Mouse (Mus musculus) cerebellum, adult 9-10 months (tissue): ENCODE measurements around the gene Mn1.

Source experiments
- DNase-seq: peaks from one replicate; pipeline ENCODE4 v3.0.0; 2022

The Mn1 gene

DNA sequence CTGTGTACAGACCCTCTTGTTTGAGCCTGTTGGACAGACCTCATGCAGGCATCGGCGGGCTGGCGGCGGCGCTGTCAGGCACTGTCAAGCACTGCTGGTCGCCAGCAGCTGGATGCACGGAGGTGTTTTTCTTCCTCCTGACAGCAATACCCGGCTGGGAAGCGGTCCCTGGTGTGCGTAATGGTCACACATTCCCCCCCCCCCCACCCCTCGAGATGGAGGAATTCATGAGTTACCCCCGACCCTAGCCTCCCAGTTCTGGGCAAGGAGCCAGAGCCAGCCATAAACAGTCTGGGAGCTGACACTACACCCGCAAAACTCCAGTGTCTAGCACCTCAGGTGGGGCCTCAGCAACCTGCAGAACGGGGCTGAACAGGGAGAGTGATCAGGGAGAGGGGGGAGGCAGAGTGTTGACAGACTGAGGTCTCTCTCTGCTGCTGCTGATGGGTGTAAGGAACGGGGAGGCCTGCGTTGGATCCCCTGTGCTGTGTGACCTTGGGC is 17.2 kb downstream of the Mn1 start:
- DNase-seq = no peak

DNA sequence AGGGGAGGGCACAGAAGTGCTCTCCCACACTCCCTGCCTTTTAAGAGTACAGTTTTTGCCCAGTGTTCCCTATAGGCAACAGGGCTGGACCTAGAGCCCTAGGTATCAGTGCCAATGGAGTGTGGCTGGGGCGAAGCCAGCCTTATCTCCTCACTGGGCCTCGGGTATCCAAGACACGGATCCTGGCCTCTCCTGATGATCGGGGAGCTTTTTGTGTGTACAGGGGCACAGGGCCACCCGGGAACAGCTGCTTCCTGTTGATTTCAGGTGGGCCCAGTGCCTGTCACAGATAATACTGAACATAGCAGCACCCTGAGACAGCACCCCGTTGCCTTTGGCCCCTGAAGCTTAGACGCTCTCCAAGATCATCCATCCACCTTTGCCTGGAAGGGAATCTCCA is 19.1 kb downstream of the Mn1 start:
- no peak for DNase-seq

DNA sequence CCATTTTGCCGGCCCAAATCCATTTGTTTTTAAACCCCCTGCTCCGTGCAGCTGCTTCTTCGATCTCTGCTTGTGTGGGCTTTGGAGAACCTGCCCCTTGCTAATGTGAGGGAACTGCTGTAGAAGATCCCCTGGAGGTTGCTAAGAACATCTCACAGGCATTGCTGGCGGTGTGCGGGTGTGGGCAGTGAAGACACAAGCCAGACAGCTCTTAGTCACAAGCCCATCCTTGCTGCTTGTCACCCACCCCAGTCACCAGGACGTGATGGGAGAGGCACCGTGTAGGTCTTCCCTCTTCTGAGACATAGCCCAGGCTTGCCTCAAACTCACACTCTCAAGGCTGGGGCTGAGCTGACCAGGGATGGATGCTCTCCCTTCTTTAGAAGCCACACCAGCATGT is 20.0 kb downstream of the Mn1 start:
- no peak for DNase-seq

DNA sequence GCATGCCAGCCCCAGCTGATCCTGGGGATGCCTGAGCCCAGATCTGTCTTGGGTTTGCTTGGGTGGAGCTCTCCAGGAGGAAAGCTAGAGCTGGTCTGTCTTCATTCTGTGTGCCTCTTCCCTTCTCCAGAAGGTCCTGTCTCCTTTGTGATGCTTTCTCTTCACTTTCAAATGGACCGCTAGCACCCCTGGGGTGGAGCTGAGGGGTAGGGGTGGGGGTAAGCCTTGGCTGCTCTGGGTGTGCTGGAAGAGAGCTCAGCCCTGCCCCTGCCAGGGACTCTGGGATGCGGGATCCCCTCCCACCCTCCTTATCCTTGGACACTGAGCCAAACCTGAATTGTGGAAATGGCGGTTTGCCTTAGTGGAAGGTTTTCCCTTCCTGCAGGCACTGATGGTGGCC is 21.2 kb downstream of the Mn1 start:
- no peak for DNase-seq

DNA sequence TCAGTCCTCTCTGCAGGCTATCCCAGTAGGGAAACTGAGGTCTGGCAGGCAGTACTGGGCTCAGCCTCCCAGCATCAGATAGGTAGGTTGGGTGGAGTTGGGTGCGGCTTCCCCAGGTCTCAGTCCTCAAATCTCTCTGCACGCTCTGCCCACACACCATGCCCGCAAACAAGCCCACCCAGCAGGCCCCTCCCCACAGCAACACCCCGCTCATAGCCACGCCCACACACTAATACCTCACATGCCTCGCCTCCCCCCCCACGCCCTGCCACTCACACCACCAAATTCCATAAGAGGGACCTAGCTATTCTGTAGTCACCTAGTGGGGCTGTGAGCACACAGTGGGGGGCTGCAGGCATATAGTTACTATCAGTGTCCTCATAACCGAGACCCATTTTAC is 21.7 kb downstream of the Mn1 start:
- no peak for DNase-seq

DNA sequence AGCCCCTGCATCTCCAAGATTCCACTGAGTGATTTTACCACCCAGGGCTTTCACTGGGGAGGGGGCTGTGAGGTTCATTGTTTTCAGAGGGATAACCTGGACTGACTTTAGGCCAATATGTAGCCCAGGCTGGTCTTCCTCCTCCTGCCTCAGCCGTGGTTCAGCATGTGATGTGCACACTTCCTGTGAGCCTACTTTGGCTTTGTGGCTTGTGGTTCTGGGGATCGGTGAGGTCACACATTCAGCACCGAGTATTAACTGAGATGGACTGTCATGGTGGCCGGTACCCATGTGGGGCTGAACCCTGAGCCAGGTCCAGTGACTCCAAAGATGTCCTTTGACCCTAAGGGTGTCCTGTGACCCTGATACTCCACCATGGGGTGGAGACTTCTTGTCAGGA is 23.1 kb downstream of the Mn1 start:
- DNase-seq = no peak

DNA sequence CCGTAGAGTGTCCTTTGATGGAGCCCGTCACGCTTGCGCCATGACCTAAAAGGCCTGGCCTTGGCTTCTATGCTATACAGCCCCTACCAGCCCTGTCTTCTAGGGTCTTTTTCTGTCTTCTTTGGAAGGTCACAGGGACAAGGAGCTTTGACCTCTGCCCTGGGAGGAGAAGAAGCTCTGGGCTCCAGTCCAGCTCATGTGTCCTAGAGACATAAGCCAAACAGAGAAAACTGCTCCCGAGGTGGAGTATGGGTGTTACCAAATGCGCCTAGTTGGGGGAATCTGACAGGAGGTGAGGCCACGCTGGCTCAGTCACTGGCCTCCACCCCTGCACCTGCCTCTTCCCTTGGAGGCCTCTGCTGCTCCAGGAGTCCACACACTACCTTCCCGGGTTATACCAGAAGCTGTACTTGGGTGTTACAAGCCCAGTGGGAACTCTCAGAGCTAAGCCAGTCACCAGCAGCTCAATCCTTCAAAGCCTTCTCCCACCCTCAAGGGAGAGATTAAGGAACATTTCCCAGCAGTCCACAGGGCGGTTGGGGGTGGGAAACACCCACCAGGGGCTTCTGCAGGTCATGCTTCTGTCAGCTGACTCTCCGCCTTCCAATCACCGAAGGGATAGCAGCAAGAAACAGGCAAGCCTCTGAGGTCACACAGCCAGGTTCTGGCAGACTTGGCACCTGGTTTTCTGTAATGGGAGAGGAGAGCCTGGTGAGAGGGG is 25.1 kb downstream of the Mn1 start:
- DNase-seq = no peak

DNA sequence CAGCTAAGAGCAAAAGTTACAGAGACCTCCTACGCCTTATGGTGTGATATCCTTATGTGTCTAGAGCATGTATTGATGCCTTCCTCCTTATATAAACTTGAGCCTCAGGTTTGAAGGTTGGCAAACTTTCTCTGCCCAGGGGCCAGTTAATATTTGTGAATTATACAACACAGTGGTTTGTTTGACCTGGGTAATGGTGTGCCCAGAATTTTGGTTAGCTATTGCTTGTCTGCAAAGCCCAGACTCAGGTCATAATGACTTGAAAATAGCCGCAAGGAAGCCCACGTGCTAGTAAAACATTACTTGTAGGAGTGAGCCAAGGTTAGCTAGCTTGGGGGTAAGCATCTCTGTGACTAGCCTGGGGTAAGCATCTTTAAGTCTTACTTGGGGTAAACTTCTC is 26.5 kb downstream of the Mn1 start:
- DNase-seq = no peak

DNA sequence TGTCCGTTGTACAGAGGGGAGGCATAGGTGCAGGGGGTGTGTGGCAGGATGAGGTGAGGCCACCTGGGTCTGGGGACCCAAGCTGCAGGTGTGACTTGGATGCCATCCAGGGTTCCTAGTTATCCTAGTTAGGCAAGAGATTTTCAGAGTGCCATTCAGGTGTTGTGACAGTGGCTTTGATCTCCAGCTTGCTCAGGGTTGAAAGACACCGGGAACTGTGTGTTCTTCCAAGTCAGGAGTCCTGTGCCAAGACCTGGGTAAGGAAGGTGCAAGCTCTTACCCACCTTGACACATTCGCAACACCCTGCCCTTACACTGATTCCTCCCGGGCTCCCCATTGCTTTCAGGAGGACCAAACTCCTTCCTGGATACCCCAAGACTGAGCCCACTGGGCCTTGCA is 27.2 kb downstream of the Mn1 start:
- no peak for DNase-seq

DNA sequence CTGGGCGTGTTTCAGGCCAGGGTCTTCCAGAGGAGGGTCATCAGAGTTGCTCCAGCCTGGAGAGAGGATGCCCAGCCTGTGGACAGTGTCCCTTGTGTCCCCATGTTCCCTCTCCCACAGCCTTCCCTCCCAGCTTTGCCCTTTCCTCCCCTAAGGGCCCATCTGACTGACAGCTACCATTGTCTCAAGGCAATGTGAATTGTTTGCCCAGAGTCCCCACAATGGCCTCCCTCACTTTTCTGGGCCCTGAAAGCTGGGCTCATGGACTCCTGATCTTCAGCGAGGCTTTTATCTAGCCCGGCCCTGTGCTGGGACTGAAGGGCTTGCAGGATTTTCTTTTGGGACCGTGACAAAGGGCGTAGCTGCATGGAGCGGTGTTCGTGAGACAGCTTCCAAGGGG is 29.5 kb downstream of the Mn1 start:
- no peak for DNase-seq

DNA sequence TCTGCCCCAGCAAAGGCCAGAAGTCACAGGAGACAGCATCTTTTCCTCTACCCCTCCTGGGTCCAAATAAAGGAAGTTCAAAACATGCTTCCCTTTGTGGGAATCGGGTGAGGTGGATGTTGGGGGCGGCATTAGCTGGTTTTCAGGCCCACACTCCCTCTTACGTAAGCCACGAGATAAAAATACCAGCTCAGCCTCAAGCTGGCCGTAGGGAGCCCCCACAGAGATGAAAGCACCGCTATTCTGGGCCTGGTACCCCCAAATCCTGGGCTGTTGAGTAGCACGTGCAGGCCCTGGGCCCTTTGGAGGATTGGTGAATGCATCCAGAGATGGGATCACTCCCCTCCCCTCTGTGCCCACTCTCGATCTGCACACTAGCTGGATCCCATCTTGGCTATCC is 32.5 kb downstream of the Mn1 start:
- no peak for DNase-seq

DNA sequence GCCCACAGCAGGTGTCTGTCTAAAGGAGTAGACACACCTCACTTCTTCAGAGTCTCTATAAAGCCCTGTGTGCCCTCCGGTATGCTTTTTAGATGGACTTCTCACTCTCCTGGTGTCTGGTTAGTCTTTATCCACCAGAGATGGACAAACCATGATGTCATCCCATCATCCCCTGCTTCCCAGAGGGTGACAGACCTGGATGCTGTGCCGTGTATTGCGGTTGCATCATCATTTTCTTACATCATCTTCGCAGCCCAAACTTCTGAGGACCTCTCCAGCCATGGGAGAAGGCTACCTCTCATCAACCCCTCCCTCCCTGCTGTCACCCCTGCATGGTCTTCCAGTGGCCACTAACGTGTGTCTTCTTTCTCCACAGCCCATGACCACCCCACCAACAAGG is 37.1 kb downstream of the Mn1 start:
- DNase-seq = no peak

DNA sequence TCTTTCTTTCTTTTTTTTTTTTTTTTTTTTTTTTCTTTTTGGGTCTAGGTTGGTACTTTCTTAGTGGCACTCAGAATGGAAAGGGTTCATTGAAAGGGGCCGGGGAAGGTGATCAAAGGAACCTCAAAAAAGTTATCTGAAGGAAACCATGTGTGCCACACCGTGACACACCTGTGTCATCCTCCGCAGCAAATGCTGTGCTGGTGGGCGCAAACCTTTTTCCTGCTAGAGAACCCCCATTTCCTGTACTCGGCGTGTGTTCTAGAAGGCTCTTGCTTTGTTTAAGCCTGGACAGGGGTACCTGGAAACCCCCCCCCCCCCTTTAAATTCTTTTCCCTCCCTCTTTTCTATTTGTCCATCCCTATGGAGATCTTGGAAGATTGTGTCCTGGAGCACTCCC is 37.7 kb downstream of the Mn1 start:
- DNase-seq = no peak

DNA sequence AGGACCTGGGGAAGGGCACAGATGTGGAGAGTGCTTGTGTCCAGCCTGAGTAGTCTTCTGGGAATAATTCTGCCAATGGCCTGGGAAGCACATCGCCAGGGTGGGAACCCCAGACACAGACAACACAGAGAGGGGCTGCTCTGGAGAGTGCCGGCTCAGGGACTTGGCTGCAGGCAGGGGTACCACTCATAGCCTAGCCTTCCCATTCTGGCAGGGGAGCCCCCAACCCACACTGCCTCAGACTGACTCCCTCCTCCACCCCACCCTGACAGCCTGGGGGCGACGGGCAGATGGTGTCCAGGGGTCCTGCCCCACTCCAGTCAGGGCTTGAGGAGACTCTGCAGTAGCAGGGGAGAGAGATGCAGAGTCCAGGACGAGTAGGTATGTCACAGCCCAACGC is 41.5 kb downstream of the Mn1 start:
- no peak for DNase-seq

DNA sequence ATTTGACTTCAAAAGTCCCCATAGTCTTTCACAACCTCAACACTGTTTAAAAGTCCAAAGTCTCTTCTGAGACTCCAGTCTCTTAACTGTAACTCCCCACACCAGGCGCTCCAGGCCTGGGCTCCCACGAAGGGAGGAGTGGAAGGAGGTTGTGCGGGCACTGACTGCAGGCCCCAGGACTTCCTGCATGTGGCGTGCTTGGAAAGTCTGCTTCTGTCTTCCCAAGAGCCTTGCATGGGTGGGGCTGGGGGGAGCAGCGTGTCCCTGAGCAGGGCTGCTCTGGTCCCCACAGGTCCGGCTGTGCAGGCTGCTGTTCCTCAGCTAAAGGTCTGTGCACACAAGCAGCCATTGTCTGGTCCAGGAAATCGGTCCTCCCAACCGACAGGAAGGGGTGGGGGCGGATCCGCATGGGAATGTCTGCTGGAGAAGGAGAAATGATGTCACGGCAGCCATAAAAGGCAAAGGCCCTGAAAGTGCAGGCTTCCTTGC is 48.7 kb downstream of the Mn1 start:
- DNase-seq = no peak

DNA sequence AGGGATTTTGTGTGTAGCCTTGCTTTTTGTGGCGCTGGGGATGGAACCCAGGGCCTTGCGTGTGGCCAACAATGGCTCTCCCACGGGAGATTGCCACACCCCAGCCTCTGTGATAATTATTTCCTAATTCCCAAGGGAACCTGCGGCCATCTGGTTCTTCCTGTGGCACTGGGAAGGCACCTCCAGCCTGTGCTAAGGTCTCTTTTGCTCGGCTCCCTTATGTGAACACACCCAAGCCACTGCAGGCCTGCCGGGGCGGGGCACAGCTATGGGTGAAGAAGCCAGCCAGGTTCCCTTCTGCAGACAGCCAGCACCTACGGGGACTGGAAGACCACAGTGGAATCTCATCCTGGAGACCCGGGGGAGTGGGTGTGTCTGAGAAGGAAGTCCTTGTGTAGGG is 49.3 kb downstream of the Mn1 start:
- DNase-seq = no peak

DNA sequence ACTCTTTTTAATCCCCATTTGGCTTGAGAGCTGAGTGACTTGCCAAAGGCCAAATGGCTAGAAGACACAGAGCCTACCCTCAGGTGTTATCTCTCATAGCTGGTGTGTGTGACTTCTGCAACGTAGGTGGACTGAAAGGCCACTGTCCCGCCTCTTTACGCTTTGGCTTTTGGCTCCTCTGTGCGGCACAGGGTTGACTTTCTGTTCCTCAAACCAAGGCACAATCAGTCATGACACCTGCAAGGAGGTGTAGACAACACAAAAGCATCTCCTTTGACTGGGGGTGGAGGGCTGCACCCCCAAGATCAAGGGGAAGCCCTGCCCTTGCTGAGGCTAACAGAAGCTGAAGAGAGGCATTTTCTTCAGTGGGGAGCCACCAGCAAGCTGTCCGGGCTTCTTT is 50.5 kb downstream of the Mn1 start:
- DNase-seq = no peak

DNA sequence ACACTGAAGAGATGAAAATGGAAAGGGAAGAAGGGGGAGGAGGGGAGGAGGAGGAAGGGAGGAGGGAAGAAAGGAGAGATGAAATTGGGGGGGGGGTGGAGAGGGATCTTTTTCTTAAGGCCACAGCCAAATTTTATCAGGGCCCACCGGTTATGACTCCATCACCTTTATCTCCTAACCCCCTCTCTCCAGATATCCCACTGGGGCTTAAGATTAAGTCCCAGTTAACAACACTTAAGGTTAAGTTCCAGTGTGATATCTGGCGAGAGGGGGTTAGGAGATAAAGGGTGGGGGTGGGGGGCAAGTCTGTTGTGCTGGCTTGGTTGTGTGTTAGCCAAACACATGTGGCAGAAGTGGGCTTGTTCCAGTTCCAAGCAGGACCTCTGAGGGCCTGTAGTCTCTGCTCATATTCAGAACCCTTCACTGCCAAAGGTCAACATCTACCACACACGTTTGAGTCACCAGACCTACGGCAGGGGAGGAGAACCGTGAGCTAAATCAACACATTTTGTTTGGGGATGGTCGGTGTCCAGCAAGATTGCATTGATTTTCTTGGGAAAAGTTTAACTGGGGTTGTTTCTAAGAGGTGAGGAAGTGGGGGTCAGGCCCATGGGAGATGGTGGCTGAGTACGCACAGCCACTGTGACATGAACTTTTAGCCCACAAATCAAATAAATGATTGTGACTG is 52.2 kb downstream of the Mn1 start:
- DNase-seq = no peak

DNA sequence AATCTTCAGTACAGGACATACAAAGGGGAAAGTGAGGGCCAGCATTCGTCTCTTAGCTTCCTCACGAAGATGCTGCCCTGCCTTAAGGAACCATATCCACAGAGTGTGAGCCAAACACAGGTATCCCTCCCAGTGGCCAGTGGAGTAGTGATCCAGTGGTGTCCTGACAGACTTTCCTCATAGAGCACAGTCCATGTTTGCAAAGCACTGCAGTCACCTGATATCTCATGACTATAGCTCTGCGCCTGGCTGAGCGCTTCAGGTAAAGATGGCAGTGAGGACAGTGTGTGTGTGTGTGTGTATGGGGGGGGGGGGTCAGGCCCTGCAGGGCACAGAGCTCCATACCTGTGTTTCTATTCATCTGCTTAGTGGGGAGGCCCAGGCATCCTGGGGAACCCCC is 53.7 kb downstream of the Mn1 start:
- DNase-seq = no peak

DNA sequence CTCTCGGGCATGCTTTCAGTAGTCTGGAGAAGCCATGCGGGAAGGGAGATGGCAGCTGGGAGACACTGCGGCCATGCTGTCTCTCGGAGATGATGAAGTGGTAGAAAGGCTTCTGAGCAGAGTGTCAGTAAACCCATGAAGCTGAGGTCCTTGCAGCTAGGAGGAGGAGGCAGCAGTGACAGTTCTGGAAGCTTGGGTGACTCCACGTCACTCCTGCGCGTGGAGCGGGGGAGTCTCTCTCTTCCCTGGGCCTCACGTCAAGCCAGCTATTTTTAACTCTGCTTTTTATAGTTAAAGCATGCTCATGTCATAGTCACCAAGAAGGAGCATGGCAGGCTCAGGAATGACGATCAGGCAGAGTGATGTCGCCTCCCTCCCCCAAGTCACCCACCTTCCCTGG is 56.3 kb downstream of the Mn1 start:
- DNase-seq = no peak

DNA sequence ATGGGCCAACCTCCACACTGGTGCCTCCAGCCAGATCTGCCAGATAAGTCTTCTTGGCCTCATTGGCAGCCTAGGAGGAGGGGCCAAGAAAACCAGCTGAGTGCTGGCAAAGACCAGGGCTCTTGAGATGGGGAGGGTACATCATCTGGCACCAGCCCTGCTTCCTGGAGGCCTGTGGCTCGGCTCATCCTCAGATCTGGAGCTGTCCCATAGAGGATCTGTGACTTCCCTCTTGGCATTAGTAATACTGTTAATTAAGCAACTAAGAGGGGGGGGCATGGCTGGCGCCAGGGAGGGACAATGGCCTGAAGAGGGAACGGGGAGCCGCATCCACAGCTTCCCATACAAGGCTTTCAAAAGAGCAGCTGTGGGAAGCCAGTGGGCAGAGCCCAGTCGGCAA is 58.6 kb downstream of the Mn1 start:
- DNase-seq = no peak

DNA sequence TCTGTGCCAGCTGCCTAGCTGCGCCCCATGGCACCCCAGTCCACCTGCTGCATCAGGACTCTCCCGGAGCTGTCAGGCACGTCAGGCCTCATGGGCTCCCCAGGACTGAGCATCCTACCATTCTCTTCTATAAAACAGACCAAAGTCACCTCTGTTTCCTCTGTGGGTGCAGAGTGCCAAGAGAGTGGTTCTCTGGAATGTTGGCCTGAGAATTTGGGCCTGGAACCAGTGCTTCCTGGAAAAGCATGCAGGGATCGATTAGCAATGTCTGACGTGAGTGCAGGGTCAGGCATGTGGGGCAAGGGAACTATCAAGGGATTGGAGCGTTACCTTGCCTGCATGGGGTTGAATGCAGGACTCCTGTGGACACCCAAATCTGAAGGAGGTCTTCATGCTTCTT is 59.0 kb downstream of the Mn1 start:
- DNase-seq = no peak

DNA sequence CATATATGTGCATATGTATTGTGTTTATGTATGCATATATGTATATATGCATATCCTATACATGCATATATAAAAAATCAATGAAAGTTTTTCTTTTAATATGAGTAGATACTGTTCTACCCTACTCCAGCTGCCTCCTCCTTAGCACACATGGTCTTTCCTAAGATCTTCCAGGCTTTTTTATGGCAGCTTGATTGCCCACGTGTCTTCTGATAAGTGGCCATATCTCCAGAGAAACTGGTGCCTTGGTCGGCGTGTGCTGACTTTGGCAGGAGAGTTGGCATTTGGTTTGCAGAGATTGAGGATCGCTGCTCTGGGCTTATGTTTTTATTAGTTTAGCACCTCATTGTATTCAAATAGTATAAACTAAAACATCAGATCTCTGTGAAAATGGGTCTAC is 68.7 kb downstream of the Mn1 start:
- DNase-seq = no peak

DNA sequence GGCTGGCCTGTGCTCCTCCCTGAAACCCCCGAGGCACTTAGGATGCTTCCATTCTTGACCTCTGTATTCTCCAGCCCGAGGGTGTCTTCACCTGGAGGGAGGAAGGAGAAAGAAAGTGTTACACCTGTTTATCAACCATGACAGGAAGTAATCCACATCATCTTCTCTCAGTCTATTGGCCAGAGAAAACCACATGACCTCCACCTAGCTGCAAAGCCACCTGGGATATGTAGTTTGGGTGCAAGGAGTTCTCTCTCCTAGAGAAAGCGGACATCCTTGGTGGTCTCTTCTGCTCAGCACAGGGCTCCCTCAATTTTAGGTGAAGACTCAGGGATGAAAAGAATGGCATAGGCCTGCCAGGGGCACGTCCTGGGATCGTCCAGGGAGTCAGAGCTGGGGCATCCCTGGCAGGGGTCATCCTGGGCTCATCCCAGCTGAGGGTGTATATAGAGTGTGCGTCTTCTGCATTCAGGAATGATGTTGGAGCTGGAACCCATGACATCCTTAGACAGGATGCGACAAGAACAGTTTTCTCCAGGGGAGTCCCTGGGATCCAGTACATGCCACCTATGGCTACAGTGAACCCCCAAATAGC is 72.0 kb downstream of the Mn1 start:
- DNase-seq = no peak
